Mouse (Mus musculus) bone marrow macrophage, adult 2 months (primary cell): ENCODE measurements around the gene Polr2c.

Experiments used
- CTCF ChIP-seq: IDR thresholded peaks from 2 replicates; pipeline ENCODE4 v1.5.1; 2012; ENCODE audit warnings: low read depth, mild to moderate bottlenecking, low read length, moderate library complexity
- POLR2A ChIP-seq: IDR thresholded peaks from 2 replicates; pipeline ENCODE4 v1.6.1; 2012; ENCODE audit warnings: mild to moderate bottlenecking, low read depth, low read length, borderline replicate concordance

DNA sequence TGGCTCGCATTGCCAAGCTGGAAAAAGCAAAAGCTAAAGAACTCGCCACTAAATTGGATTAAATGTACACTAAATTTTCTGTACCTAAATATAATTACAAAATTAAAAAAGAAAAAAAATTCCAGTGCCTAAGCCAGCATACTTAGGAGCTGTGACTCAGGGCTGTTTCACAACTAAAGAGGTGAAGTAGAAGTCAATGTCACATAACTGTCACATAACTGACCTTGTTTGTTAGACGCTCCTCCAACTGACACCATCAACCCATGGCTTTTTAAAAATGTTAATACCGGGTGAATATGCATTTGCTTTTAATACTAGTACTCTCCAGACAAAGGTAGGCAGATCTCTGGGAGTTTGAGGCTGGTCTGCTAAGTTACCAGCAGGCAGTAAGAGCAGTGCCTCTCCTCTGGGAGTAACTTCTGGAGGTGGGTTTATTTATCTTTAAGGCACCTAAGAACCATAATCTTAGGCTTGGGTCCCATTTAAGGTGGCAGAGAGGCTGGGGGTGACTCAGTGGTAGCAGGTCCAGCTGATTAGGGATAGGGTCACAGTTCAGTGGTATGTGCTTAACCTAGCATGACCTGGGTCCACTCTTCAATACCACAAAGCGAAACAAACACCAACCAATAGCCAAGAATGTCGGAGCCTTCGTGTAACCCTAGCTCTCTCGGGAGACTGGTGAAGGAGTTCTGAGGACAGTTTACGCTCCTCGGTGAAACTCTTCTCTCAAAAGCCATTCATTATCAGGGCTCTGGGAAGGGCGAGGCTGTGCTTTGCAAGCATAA is 20.6 kb upstream of the Polr2c start:
- TF ChIP-seq CTCF: no peak
- no peak for TF ChIP-seq POLR2A
